Mouse (Mus musculus) midbrain, embryonic 16.5 days (tissue): ENCODE measurements at regions not wholly inside any gene's neighbourhood (a gene's known extent, or its start where the extent isn't known, plus 50 kb on each side); places are given as distances from the start of the nearest gene placed in this dataset.

Experiments
- ATAC-seq: fragments of 200-750 bp; cut with Nextera tagmentation; 2 replicates; pipeline ENCODE4 v1.8.0; 2017; ENCODE audit warnings: moderate TSS enrichment
- H3K27ac ChIP-seq: fragments of 300-500 bp; sonication (generic); 2 replicates; pipeline ENCODE4 v1.5.1; 2014; ENCODE audit warnings: mild to moderate bottlenecking, low read length, mixed read lengths
- H3K27me3 ChIP-seq: fragments of 300-500 bp; sonication (generic); 2 replicates; pipeline ENCODE4 v1.6.1; 2014; ENCODE audit warnings: low read depth, low read length, mixed read lengths; ENCODE audit not compliant: control insufficient read depth, insufficient read depth
- H3K36me3 ChIP-seq: fragments of 300-500 bp; sonication (generic); 2 replicates; pipeline ENCODE4 v1.6.1; 2014; ENCODE audit warnings: mild to moderate bottlenecking, low read length, moderate library complexity, mixed read lengths; ENCODE audit not compliant: control insufficient read depth, insufficient read depth
- H3K4me1 ChIP-seq: fragments of 300-500 bp; sonication (generic); 2 replicates; pipeline ENCODE4 v1.6.1; 2014; ENCODE audit warnings: mild to moderate bottlenecking, low read length, mixed read lengths; ENCODE audit not compliant: control insufficient read depth, insufficient read depth
- H3K4me2 ChIP-seq: fragments of 300-500 bp; sonication (generic); 2 replicates; pipeline ENCODE4 v1.6.1; 2014; ENCODE audit warnings: mild to moderate bottlenecking, low read length, mixed read lengths
- H3K4me3 ChIP-seq: fragments of 300-500 bp; sonication (generic); 2 replicates; pipeline ENCODE4 v1.5.1; 2014; ENCODE audit warnings: low read depth, mild to moderate bottlenecking, low read length, moderate library complexity, mixed read lengths
- H3K9ac ChIP-seq: fragments of 300-500 bp; sonication (generic); 2 replicates; pipeline ENCODE4 v1.6.1; 2014; ENCODE audit warnings: low read depth, low read length, mixed read lengths
- H3K9me3 ChIP-seq: fragments of 300-500 bp; sonication (generic); replicated peaks from 2 replicates; pipeline ENCODE4 v1.6.1; 2014; ENCODE audit warnings: mild to moderate bottlenecking, low read length, mixed read lengths; ENCODE audit not compliant: control insufficient read depth, poor library complexity, severe bottlenecking
- WGBS: fragments of 180-500 bp; shearing (Covaris S2); extraction: QIAGEN DNeasy Blood & Tissue Kit; methylation state at CpG from one replicate; pipeline ENCODE4 v1.1.7; 2014; 5-methylcytosine and 5-hydroxymethylcytosine counted together

DNA sequence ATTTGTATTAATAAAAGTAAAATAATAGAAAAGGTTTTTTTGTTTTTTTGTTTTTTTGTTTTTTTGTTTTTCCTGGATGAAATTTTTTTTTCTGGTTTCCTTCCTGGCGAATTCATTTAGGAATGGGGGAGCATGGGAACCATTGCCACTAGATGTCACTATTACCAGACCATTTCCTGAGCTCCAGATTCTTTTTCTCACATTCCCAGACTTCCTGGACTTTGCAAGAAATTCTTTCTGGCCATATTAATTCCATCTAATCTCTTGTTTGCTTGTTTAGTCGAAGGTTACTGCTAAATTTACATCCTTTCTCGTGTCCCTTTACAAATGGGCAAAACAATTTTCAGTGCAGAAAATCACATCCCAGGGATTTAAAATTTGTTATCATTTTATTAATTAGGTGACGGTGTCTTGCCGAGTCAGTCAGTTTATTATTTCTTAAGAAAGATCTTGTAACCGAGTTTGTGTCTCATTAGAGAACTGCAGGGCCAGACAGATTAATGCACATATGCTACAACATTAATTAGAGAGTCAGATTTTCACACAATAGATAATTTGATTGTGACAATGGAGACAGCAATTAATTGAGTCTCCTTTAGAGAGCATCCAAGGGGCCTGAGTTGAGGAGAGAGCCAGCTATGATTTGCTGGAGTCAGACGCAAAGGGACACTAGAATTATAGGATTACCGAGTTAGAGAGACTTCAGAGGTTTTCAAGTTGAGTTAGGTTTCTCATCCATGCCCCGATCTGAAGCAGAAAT, 1702.5 kb upstream of the Tenm2 start:
- H3K27me3 ChIP-seq = no peaks in the 10 kb centered on the region
- H3K4me2 ChIP-seq = peak overlapping the region; percentile 14; the same call in 1 of the 2 replicates
- H3K9me3 ChIP-seq = no peaks in the 10 kb centered on the region
- H3K9ac ChIP-seq = no peak overlapping the region
- H3K27ac ChIP-seq = no peak overlapping the region; the same call in 1 of the 2 replicates
- 26% methylated on average over 9 of the region's 9 CpGs for WGBS
- H3K36me3 ChIP-seq = no peaks in the 10 kb centered on the region
- ATAC-seq = no peak
- no peak overlapping the region for H3K4me3 ChIP-seq
- H3K4me1 ChIP-seq = peaks cover 2% of the 10 kb centered on the region; the same call in 1 of the 2 replicates
